22 mouse cellular contexts compared by ENCODE assay signal in genomic region chr13:58866239-58866638, GRCm38 (mm10). TPM values are rescaled to one million over a fixed set of nuclear protein-coding genes. Genes with fewer than 3 reads are reported as not detected.
DNase-seq lines count a peak whose midpoint lies in the region; ATAC-seq and TF ChIP-seq lines count a peak whose summit lies in the region.
"Had no signal": no experiment of that assay in that cellular context is flagged by ENCODE, and none has a peak within 500 bp of the region (broad histone marks: within the 10 kb centered on the region; RNA-seq: fewer than 3 reads in every experiment).

No protein-coding gene starts in this region.

- no peak overlapping the region for H3K4me3 ChIP-seq in layer of hippocampus, adult 2 months
- no peak overlapping the region for H3K4me3 ChIP-seq in stomach, postnatal 0 days (ENCODE audit: low read depth, low read length)
- H3K4me3 ChIP-seq: embryonic facial prominence, embryonic 10.5 days; forebrain, embryonic 15.5 days; heart, embryonic 15.5 days; midbrain, embryonic 10.5 days had no signal

- no peak for ATAC-seq in stomach, postnatal 0 days (ENCODE audit: low FRiP score, low TSS enrichment)
- ATAC-seq: forebrain, embryonic 15.5 days; inflammation-experienced regulatory T-cells, adult 6 months; Patski had no signal

- no peak overlapping the region for H3K4me2 ChIP-seq in stomach, postnatal 0 days (replicated peaks; ENCODE audit: low read depth)
- H3K4me2 ChIP-seq: forebrain, embryonic 15.5 days; heart, embryonic 15.5 days; hindbrain, embryonic 14.5 days had no signal

- TF ChIP-seq CTCF in layer of hippocampus, adult 2 months (conservative IDR thresholded peaks at IDR 0.05), result no peak
- no peak for TF ChIP-seq CTCF in stomach, postnatal 0 days (IDR thresholded peaks at IDR 0.05; ENCODE audit: low read depth)

- H3K36me3 ChIP-seq in stomach, postnatal 0 days (ENCODE audit: control insufficient read depth, insufficient read depth, low read length), result no peaks in the 10 kb centered on the region
- H3K36me3 ChIP-seq: embryonic facial prominence, embryonic 10.5 days; G1E; heart, embryonic 15.5 days had no signal

- intact Hi-C loops in left cerebral cortex, postnatal 36 days (cut with DNase I), result no loop called here

- no peak for TF ChIP-seq EP300 in stomach, postnatal 0 days (optimal IDR thresholded peaks at IDR 0.05)

- peak; percentile 33 to 64 for DNase-seq in layer of hippocampus, adult 2 months (ENCODE audit: low spot score in 2 of 2)
- no peak for DNase-seq in layer of hippocampus, postnatal 10 days (ENCODE audit: low spot score in 2 of 2)
- peak; percentile 92 for DNase-seq in brain, adult 2 months (ENCODE audit: low read depth, low spot score)
- DNase-seq in frontal cortex, postnatal 36 days (ENCODE audit: low spot score in 2 of 2), result peak; percentile 47 to 83
- DNase-seq in left cerebral cortex, postnatal 36 days (ENCODE audit: low spot score in 2 of 2), result peak; percentile 61 to 73
- no peak for DNase-seq in kidney, postnatal 4 days
- no peak for DNase-seq in stomach, postnatal 0 days (ENCODE audit: low spot score)
- DNase-seq: adrenal gland, adult 8-10 months; B cell, adult 2 months; heart, postnatal 4 days; kidney, adult 18-20 months; thymus, adult 18-20 months; thymus, postnatal 36 days had no signal

- no peaks in the 10 kb centered on the region for H3K27me3 ChIP-seq in stomach, postnatal 0 days (ENCODE audit: control insufficient read depth, insufficient read depth, low read length)
- H3K27me3 ChIP-seq: CH12.LX; forebrain, embryonic 15.5 days; heart, embryonic 15.5 days; Patski had no signal

- no peaks in the 10 kb centered on the region for H3K9me3 ChIP-seq in stomach, postnatal 0 days (ENCODE audit: control insufficient read depth, low read length)
- H3K9me3 ChIP-seq: embryonic facial prominence, embryonic 10.5 days; forebrain, embryonic 15.5 days; heart, embryonic 15.5 days; midbrain, embryonic 10.5 days had no signal

- H3K4me1 ChIP-seq in stomach, postnatal 0 days (replicated peaks; ENCODE audit: control insufficient read depth, insufficient read depth), result no peaks in the 10 kb centered on the region
- H3K4me1 ChIP-seq: embryonic facial prominence, embryonic 10.5 days; forebrain, embryonic 15.5 days; heart, embryonic 15.5 days; midbrain, embryonic 10.5 days had no signal

- peak overlapping the region; percentile 65 for H3K27ac ChIP-seq in layer of hippocampus, adult 2 months
- no peak overlapping the region for H3K27ac ChIP-seq in stomach, postnatal 0 days (replicated peaks)
- H3K27ac ChIP-seq: embryonic facial prominence, embryonic 10.5 days; forebrain, embryonic 15.5 days; heart, embryonic 15.5 days; hindbrain, embryonic 14.5 days; midbrain, embryonic 10.5 days had no signal

- no peak overlapping the region for H3K9ac ChIP-seq in stomach, postnatal 0 days (ENCODE audit: low read length)
- H3K9ac ChIP-seq: forebrain, embryonic 15.5 days; heart, embryonic 15.5 days; hindbrain, embryonic 14.5 days had no signal

- WGBS in stomach, postnatal 0 days, result 91% methylated on average over 10 of the region's 10 CpGs

RNA-seq across cellular contexts. Expression of gene Ntrk2, which starts 59.9 kb away (rescaled TPM):
- total RNA-seq in layer of hippocampus, adult 2 months (2021), result 100 to 1,000 TPM; 313 to 329 TPM
- total RNA-seq in layer of hippocampus, postnatal 10 days (2021), result 100 to 1,000 TPM; 248 to 268 TPM
- 100 to 1,000 TPM; 357 to 404 TPM for total RNA-seq in left cerebral cortex, postnatal 36 days (2021)
- polyA plus RNA-seq in stomach, postnatal 0 days (2015; fragmentation: Nextera tagmentation; extraction: Ambion mirVana), result 1.7 and 1.9 TPM in 2 replicates
- total RNA-seq: CH12.LX had no signal
- polyA plus RNA-seq: G1E had no signal

Comparison
In these comparisons a context has a peak if more than half of its experiments do, and no peak if none do; other contexts are left out.
1. DNase-seq: peak in layer of hippocampus, adult 2 months (2 of 2), brain, adult 2 months (single experiment), frontal cortex, postnatal 36 days (2 of 2) and left cerebral cortex, postnatal 36 days (2 of 2); none in layer of hippocampus, postnatal 10 days (0 of 2), kidney, postnatal 4 days (0 of 2) and stomach, postnatal 0 days (single experiment).